Mouse (Mus musculus): ENCODE data around the gene Pglyrp2.

DNA sequence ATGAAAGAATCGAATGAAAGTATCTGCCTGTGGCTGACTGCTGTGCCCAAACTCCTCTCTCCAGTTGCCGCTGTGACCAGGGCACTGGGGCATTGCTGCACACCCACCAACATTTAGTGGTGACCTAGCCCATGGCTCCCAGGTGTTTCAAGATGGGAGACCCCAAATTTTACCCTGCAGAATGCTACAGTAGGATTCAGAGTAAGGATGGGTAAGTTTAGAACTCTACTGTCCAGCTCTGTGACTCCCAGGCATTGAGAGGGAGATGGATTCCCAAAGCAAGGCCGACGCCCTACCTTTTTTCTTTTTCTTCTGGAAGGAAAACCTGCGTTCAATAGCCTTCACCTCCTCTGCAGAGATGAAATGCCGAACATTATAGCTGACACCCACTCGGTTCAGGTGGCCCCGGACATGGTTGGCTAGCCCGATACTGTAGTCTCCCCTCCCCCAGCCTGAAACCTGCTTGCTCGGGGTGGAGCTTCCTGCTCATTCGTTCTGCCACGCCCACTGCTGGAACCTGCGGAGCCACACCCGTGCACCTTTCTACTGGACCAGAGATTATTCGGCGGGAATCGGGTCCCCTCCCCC, 54.9 kb downstream of the Pglyrp2 start:
- no peak for TF ChIP-seq POLR2A (IDR thresholded peaks at IDR 0.05; ENCODE audit: low read depth, low read length)
- TF ChIP-seq CTCF (conservative IDR thresholded peaks at IDR 0.05; ENCODE audit: insufficient read depth, insufficient read length, low read depth, low read length), result no peak
